Mouse (Mus musculus): Measurements from ENCODE around the gene Gcgr.

Gene Gcgr

DNA sequence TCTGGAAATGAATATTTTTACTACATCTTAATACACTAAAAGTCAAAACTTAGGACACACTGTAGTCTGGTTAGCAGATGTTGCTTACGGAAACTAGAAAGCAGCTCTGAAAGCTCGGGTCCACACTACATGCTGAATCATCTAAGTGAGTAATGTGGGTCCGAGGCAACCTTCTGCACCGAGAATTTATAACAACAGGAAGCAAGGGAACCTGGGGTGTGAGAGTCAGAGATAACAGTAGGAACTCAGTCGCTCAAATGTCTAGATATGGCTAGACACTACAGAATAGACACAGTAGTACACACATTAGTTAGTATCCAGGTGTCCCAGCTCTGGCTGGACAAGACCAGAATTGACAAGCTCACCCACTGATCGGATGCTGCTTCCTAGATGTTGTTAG is 58.0 kb downstream of the Gcgr start:
- DNase-seq (ENCODE audit: low read depth, low spot score), result no peak
